Mouse (Mus musculus): ENCODE data around the gene Acyp2. TPM values are rescaled to one million over a fixed set of nuclear protein-coding genes. Genes with fewer than 3 reads are reported as not detected.
A peak's percentile ranks its signal among the peaks of the same experiment; 100 is the strongest.

Gene Acyp2
- polyA plus RNA-seq (2016; fragmentation: Nextera tagmentation; extraction: Ambion mirVana), result 14.1 and 16.3 TPM in 2 replicates

- H3K27me3 ChIP-seq, result no peaks in the 10 kb centered on the region
- H3K4me2 ChIP-seq (replicated peaks), result peak within 1 kb of the TSS; percentile 65
- H3K4me1 ChIP-seq, result no peaks in the 10 kb centered on the region
- H3K4me3 ChIP-seq, result peak within 1 kb of the TSS; percentile 57
- no peaks in the 10 kb centered on the region for H3K36me3 ChIP-seq
- no peaks in the 10 kb centered on the region for H3K9me3 ChIP-seq
- H3K9ac ChIP-seq (replicated peaks), result peak within 1 kb of the TSS; percentile 72
- ATAC-seq (ENCODE audit: low FRiP score, low read depth), result peak; percentile 99
- WGBS, result under 1% methylated on average over 40 of the region's 40 CpGs
- peak within 1 kb of the TSS; percentile 70 for H3K27ac ChIP-seq (replicated peaks)
Observed at GRCm38 (mm10) chr11:30649001-30649637, at the start of gene Acyp2. Gene Acyp2, minus strand, starts transcription at chr11:30649587.

- H3K36me3 ChIP-seq, result no peaks in the 10 kb centered on the region
- H3K9ac ChIP-seq (replicated peaks), result no peak overlapping the region
- H3K27me3 ChIP-seq, result no peaks in the 10 kb centered on the region
- H3K27ac ChIP-seq (replicated peaks), result no peak overlapping the region
- no peak for ATAC-seq (ENCODE audit: low FRiP score, low read depth)
- WGBS, result 65% methylated on average over 1 of the region's 1 CpGs
- no peak overlapping the region for H3K4me3 ChIP-seq
- no peak overlapping the region for H3K4me2 ChIP-seq (replicated peaks)
- no peaks in the 10 kb centered on the region for H3K9me3 ChIP-seq
- no peaks in the 10 kb centered on the region for H3K4me1 ChIP-seq
Observed at GRCm38 (mm10) chr11:30689421-30689820, 40.0 kb upstream of the Acyp2 start.

GRCm38 (mm10) chr11:30676086-30676485 lies 26.7 kb upstream of the Acyp2 start:
- Histone ChIP-seq H3K36me3 (no peaks in the 10 kb centered on the region), H3K4me1 (no peaks in the 10 kb centered on the region), H3K27me3 (no peaks in the 10 kb centered on the region), H3K4me3 (no peak overlapping the region), H3K9me3 (no peaks in the 10 kb centered on the region), H3K9ac (replicated peaks) (no peak overlapping the region), H3K27ac (replicated peaks) (no peak overlapping the region), H3K4me2 (replicated peaks) (no peak overlapping the region)
- WGBS, result 87% methylated on average over 1 of the region's 1 CpGs
- no peak for ATAC-seq (ENCODE audit: low FRiP score, low read depth)

- H3K4me2 ChIP-seq (replicated peaks), result no peak overlapping the region
- no peak overlapping the region for H3K9ac ChIP-seq (replicated peaks)
- no peaks in the 10 kb centered on the region for H3K36me3 ChIP-seq
- 50% methylated on average over 1 of the region's 1 CpGs for WGBS
- ATAC-seq (ENCODE audit: low FRiP score, low read depth), result no peak
- no peaks in the 10 kb centered on the region for H3K9me3 ChIP-seq
- H3K4me3 ChIP-seq, result no peak overlapping the region
- H3K27ac ChIP-seq (replicated peaks), result no peak overlapping the region
- H3K4me1 ChIP-seq, result no peaks in the 10 kb centered on the region
- H3K27me3 ChIP-seq, result no peaks in the 10 kb centered on the region
Observed at GRCm38 (mm10) chr11:30672719-30673118, 23.3 kb upstream of the Acyp2 start.

GRCm38 (mm10) chr11:30663001-30663400 lies 13.6 kb upstream of the Acyp2 start:
- 89% methylated on average over 3 of the region's 3 CpGs for WGBS
- H3K27ac ChIP-seq (replicated peaks), result no peak overlapping the region
- ATAC-seq (ENCODE audit: low FRiP score, low read depth), result no peak
- H3K4me2 ChIP-seq (replicated peaks), result no peak overlapping the region
- no peak overlapping the region for H3K4me3 ChIP-seq
- H3K9me3 ChIP-seq, result no peaks in the 10 kb centered on the region
- H3K27me3 ChIP-seq, result no peaks in the 10 kb centered on the region
- H3K36me3 ChIP-seq, result no peaks in the 10 kb centered on the region
- no peak overlapping the region for H3K9ac ChIP-seq (replicated peaks)
- no peaks in the 10 kb centered on the region for H3K4me1 ChIP-seq

GRCm38 (mm10) chr11:30662591-30662990 lies 13.2 kb upstream of the Acyp2 start:
- no peaks in the 10 kb centered on the region for H3K9me3 ChIP-seq
- no peaks in the 10 kb centered on the region for H3K36me3 ChIP-seq
- H3K27me3 ChIP-seq, result no peaks in the 10 kb centered on the region
- no peak overlapping the region for H3K27ac ChIP-seq (replicated peaks)
- H3K4me3 ChIP-seq, result no peak overlapping the region
- WGBS, result 83% methylated on average over 2 of the region's 2 CpGs
- H3K9ac ChIP-seq (replicated peaks), result no peak overlapping the region
- H3K4me2 ChIP-seq (replicated peaks), result no peak overlapping the region
- no peaks in the 10 kb centered on the region for H3K4me1 ChIP-seq
- ATAC-seq (ENCODE audit: low FRiP score, low read depth), result no peak

- ATAC-seq (ENCODE audit: low FRiP score, low read depth), result peak; percentile 44; the same call in 1 of the 2 replicates
- Histone ChIP-seq H3K36me3 (no peaks in the 10 kb centered on the region), H3K4me1 (no peaks in the 10 kb centered on the region), H3K9me3 (no peaks in the 10 kb centered on the region), H3K27ac (replicated peaks) (no peak overlapping the region), H3K4me3 (no peak overlapping the region), H3K4me2 (replicated peaks) (no peak overlapping the region), H3K27me3 (no peaks in the 10 kb centered on the region), H3K9ac (replicated peaks) (no peak overlapping the region)
- 34% methylated on average over 2 of the region's 2 CpGs for WGBS
Observed at GRCm38 (mm10) chr11:30657069-30657468, 7.7 kb upstream of the Acyp2 start.

GRCm38 (mm10) chr11:30656060-30656459 lies 6.7 kb upstream of the Acyp2 start:
- Histone ChIP-seq H3K36me3 (no peaks in the 10 kb centered on the region), H3K4me2 (replicated peaks) (no peak overlapping the region), H3K9ac (replicated peaks) (no peak overlapping the region), H3K4me3 (no peak overlapping the region), H3K27me3 (no peaks in the 10 kb centered on the region), H3K9me3 (no peaks in the 10 kb centered on the region), H3K27ac (replicated peaks) (no peak overlapping the region), H3K4me1 (no peaks in the 10 kb centered on the region)
- WGBS, result 91% methylated on average over 4 of the region's 4 CpGs
- ATAC-seq (ENCODE audit: low FRiP score, low read depth), result no peak

GRCm38 (mm10) chr11:30650416-30650815 lies 1.0 kb upstream of the Acyp2 start:
- no peaks in the 10 kb centered on the region for H3K36me3 ChIP-seq
- H3K27me3 ChIP-seq, result no peaks in the 10 kb centered on the region
- WGBS, result 97% methylated on average over 1 of the region's 1 CpGs
- no peak overlapping the region for H3K27ac ChIP-seq (replicated peaks)
- ATAC-seq (ENCODE audit: low FRiP score, low read depth), result no peak
- H3K4me3 ChIP-seq, result no peak overlapping the region
- H3K9me3 ChIP-seq, result no peaks in the 10 kb centered on the region
- no peaks in the 10 kb centered on the region for H3K4me1 ChIP-seq
- H3K9ac ChIP-seq (replicated peaks), result no peak overlapping the region
- H3K4me2 ChIP-seq (replicated peaks), result no peak overlapping the region

- ATAC-seq (ENCODE audit: low FRiP score, low read depth), result no peak
- 97% methylated on average over 1 of the region's 1 CpGs for WGBS
- Histone ChIP-seq H3K36me3 (no peaks in the 10 kb centered on the region), H3K9me3 (no peaks in the 10 kb centered on the region), H3K27ac (replicated peaks) (no peak overlapping the region), H3K9ac (replicated peaks) (no peak overlapping the region), H3K4me1 (no peaks in the 10 kb centered on the region), H3K4me3 (no peak overlapping the region), H3K4me2 (replicated peaks) (no peak overlapping the region), H3K27me3 (no peaks in the 10 kb centered on the region)
Observed at GRCm38 (mm10) chr11:30635674-30636073, 13.7 kb downstream of the Acyp2 start.

GRCm38 (mm10) chr11:30630514-30630913 lies 18.9 kb downstream of the Acyp2 start:
- WGBS, result 85% methylated on average over 6 of the region's 6 CpGs
- Histone ChIP-seq H3K36me3 (no peaks in the 10 kb centered on the region), H3K4me3 (no peak overlapping the region), H3K9me3 (no peaks in the 10 kb centered on the region), H3K4me1 (no peaks in the 10 kb centered on the region), H3K9ac (replicated peaks) (no peak overlapping the region), H3K27ac (replicated peaks) (no peak overlapping the region), H3K27me3 (no peaks in the 10 kb centered on the region), H3K4me2 (replicated peaks) (no peak overlapping the region)
- no peak for ATAC-seq (ENCODE audit: low FRiP score, low read depth)

- H3K27ac ChIP-seq (replicated peaks), result no peak overlapping the region
- no peak overlapping the region for H3K4me2 ChIP-seq (replicated peaks)
- 90% methylated on average over 2 of the region's 2 CpGs for WGBS
- no peak for ATAC-seq (ENCODE audit: low FRiP score, low read depth)
- no peaks in the 10 kb centered on the region for H3K27me3 ChIP-seq
- H3K9me3 ChIP-seq, result no peaks in the 10 kb centered on the region
- H3K4me1 ChIP-seq, result no peaks in the 10 kb centered on the region
- no peak overlapping the region for H3K4me3 ChIP-seq
- no peak overlapping the region for H3K9ac ChIP-seq (replicated peaks)
- no peaks in the 10 kb centered on the region for H3K36me3 ChIP-seq
Observed at GRCm38 (mm10) chr11:30623218-30623617, 26.2 kb downstream of the Acyp2 start.
